Mouse (Mus musculus): ENCODE measurements at regions not wholly inside any gene's neighbourhood (a gene's known extent, or its start where the extent isn't known, plus 50 kb on each side); places are given as distances from the start of the nearest gene placed in this dataset.
A peak's percentile ranks its signal among the peaks of the same experiment; 100 is the strongest.

DNA sequence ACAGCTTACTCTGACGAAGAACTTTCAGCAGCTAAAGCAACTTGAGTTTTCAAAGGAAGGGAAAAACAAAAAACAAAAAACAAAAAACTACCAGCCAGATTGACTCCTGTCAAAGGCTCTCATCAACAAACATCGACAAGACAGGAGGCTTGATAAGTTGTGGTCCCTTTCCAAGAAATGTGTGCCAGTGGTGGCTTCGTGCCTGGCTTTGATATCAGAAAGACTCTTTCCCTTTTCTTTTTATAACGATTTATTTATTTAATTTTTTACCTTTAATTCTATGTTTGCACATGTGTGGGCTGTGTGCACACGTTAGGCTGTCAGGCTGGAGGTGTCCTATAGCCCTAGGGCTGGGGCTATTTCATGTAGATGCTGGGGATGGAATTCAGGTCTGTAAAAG lies 60.4 kb downstream of the Dact1 start:
- DNase-seq, result no peak

DNA sequence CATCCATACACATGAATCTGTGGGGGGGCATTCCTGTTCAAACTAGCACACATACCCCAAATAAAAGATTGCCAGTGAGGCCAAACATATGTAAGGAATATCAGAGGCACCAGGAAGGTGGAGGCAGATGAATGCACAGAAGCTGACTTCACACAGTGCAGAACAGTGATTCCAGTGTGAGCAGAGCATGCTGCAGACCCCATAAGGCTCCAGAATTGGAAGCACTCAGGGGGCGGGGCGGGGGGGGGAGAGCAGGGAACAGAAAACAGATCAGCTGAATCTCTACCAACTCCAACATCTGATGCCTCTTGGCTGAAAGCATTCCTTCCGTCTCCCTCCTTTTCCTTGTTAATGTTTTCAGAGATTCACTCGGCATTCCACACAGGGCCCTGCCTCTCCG lies 62.3 kb downstream of the Dact1 start:
- DNase-seq, result no peak

DNA sequence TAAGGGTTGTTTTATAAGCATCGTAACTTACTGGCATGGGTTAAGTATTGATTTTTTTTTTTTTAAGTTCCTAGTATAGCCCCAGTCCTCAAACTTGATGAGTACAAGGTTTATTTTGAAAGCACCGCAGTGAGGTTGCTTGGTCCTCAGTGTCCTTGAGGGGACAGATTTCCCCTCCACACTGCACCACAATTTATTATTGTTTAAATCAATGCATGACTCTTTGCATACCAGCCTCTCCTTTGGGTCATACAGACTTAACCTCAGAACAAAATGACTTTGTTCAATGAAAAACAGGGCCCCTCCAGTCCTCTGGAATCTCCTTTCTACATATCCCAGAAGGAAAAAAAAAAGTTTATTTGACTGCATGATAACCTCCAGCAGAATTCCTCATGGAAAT lies 63.9 kb downstream of the Dact1 start:
- no peak for DNase-seq

DNA sequence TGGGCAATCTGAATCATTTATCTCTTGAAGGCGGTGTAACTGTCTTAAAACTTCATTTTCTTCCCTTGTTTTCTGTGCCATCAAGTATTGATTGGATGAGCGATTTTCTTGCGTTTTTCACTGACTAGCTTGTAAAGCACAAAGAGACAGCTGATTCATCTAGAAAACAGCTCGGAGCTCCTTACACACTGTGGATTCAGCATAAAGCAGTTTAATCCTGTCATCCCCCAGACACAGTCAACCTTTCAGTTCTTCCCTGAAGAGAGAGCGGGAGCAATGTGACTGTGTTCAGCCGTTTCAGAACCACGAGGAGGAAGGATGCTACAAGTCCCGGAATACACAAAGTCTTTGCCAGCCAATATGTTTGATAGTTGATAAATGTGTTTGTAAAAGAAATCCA lies 66.8 kb downstream of the Dact1 start:
- DNase-seq, result no peak

DNA sequence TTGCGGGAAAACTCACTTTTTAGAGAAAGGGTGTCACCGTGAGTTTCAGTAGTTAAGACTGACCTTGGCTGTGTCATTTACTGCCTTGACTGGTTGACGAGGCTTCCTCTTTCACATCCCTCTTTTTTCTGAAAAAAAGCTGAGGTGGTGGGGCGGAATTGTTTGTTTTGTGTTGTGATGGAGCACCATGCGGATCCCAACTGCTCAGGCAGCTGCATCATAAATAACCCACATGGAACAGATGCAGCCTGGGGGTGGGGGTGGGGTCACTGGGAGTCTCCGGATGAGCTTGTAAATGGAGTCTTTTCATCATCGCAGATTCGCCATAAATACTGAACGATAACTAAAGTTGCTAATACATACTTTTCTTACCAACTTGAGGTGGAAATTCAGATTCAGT lies 67.3 kb downstream of the Dact1 start:
- DNase-seq, result no peak

DNA sequence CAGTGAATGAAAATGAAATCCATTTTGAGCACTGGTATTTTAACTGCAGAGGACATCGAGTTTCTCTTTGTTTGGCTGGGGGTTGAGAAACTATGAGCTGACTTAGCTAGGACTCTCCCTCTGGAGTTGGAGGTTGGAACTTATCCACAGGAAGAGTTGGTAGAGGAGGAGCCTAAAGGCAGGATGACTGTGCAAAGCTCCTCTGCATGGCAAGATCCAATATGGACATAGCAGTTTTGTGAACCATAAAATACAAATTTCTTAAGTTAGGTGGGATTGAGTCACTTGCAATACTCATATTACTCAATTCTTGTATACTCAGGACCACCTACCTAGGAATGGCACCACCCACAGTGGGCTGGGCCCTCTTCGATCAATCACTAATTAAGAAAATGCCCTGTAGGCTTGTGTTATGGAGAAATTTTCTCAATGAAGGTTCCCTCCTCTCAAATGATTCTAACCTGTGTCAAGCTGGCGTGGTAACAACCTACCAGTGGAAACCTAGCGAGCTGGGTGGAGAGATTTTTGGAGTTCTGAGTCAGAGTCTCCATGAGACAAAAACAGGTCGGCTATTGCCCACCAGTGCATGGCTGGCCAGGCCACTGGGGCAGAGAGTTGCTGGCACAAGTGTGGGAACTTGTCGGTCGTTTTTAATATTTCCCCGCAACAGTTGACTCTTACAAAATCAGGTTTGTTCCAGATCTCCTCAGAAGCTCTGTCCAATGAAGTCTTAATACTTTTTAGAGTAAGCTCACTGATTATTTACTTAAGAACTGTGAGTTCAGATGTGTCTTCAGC lies 70.1 kb downstream of the Dact1 start:
- DNase-seq, result no peak

DNA sequence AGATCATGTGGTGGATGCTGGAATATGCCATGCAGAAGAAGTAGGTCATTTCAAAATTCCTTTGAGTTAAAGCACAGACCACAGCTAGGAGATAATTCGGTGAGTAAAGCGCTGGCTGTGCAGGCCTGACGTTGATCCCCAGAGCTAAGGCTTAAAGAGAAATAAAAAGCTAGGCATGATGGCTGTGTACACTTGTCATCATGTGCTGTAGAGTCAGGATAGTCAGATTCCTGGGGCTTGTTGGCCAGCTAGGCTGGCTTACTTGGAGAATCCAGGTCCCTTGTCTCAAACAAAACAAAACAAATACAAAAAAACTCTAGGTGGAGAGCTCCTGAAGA lies 70.7 kb downstream of the Dact1 start:
- DNase-seq, result no peak

DNA sequence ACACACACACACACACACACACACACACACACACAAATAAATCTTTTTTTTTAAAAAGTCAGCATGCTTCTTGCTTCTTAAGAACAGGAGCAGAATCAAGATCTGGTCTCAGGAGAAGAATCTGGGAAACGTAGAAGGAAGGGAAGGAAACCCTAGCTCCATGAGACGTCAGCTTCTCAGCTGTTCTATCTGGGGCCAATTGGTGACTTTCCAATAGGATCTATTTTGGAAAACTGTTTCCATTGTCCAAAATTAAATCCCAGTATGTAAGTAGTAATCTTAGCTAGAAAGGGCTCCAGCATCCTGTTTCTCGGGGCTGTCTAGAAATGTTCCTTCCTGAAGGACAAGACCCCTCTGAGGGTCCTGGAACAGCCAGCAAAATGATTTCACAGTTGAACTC lies 76.6 kb downstream of the Dact1 start:
- no peak for DNase-seq

DNA sequence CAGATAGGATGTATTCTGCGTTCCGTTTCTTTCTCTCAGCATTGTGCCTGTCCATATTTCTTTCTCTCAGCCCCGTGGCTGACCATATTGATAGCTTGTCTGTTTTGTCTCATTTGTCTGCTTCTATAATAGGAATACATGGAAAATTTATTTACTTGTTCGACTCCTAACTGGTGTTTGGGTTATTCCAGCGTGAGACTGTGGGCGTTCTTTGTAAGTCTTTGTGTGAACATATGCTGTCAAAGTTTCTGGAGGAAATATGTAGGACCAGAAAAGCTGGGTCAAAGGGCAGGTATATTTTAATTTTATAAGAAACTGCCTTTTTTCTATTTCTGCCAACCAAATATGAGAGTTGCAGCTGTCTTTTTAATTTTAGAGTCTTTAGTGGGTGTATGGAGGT lies 81.8 kb downstream of the Dact1 start:
- DNase-seq, result no peak

DNA sequence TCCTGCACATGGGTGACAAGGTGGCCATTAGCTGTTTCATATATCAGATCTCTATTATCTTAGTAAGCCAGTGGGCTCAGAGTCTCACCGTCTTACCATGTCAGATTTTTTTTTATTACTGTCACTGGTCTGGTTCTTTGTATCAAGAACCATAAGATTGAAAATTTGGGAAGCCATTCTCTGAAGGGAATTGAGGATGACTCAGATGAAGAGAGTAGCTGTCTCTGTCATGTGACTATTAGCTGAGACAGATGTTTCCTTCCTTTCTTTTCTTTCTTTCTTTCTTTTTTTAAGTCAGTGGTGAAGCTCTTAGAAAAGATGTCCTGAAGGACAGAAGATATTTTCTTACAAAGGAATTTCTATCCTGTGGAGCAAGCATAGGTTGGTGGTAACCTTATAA lies 84.1 kb downstream of the Dact1 start:
- no peak for DNase-seq

DNA sequence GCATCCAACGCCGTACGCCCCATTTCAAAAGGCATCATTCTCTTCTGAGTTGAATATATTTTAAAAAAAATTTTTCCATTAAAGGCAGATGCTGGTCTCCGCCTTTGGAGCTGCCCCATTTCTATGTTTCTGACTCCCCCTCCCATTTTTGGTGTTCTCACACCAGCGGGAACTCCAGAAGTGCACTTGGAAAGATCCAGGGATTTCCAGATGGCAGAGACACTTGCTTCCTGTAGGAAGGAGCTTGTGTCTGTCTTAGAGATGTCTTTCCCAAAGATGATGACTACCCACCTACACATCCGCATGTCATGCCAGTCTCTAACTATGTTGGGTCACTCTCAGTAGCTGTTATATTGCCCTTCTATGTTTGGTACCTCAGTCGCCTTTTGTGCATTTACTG lies 87.8 kb downstream of the Dact1 start:
- no peak for DNase-seq

DNA sequence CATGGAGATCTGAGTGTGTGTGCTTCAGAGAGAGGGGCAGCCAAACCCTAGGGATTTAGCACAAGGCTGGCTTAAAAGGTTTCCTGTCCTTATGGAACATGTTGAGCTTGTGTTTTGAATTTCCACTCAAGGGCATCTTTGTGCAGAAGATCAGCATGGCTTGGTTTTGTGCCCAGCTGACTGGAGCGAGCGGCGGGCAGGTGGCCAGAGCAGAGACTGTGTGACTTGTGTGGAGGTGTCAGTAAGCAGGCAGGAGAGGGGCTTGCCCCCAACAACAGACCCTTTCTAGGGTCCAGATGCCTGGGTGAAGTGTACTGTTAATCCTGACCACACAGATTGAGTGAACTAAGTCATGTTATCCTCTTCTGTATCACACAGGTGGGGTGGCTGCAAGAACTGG lies 89.0 kb downstream of the Dact1 start:
- peak; percentile 91 for DNase-seq

DNA sequence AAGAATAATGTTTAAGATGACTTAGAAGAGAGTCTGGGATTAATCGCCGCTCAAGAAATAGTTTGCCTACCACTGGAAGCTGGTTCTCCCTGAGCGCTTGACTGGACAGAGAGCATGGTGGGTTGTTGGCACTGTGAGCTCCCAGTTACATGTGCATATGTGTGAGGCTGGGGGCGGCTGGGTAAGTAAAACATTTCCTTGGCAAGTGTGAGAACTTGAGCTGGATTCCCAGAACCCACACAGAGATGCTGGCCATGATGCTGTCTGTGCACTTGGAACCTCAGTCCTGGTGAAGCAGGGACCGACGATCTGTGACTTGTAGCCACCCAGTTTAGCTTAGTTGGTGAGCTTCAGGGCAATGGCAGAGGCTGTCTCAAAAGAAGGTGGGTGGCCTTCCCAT lies 90.5 kb downstream of the Dact1 start:
- peak; percentile 25 for DNase-seq

DNA sequence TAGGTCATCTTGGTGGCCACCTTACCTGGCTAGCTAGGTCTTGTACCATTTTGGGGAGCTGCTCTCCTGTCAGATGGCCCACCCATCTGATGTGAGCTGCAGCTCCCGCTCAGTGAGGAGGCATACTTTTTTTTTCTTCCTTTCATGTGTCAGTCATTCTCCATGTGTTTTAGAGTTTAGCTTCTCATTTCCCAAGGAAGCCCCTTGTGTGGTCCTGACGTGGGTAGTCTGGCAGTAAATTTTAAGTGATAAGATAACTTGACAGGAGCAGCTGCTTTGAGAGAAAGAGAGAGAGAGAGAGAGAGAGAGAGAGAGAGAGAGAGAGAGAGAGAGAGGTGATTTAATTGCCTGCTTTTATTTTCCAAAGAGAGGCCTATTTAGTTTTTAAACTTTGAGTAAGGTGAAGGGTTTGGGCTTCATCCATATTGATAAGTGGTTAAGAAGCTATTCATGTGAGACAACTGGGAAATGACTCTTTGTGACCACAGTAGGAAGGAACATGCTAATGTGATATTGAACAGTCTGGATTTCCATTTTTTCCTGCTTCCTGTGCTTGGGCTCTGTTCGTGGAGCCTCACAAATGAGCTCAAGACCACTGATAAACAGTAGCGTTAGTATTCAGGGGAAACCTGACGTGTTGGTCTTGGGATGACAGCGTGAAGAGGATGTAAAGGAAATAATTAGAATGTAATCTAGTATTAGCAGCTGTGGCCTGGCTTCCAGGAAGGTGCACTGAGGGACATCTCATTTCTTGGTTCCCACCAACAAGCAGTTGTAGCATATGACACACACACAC lies 92.1 kb downstream of the Dact1 start:
- DNase-seq, result no peak

DNA sequence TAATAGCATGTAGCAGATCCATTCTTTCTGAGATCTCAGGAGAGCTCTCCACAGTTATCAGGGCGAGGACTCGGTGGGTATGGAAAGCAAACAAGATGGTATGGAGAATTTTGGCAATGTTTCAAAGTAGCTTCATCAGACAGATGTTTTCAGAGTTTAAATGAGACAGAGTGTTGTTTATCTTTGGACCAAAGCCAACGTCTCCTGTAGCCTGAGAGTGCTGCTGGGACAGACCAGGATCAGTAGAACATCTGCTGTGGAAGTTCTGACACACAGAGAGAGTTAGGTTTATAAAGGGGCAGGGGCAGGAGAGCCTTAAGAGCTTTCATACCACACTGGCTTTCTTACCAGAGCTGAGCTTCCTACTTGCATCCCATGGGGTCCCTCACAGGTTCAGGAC lies 97.6 kb downstream of the Dact1 start:
- no peak for DNase-seq

DNA sequence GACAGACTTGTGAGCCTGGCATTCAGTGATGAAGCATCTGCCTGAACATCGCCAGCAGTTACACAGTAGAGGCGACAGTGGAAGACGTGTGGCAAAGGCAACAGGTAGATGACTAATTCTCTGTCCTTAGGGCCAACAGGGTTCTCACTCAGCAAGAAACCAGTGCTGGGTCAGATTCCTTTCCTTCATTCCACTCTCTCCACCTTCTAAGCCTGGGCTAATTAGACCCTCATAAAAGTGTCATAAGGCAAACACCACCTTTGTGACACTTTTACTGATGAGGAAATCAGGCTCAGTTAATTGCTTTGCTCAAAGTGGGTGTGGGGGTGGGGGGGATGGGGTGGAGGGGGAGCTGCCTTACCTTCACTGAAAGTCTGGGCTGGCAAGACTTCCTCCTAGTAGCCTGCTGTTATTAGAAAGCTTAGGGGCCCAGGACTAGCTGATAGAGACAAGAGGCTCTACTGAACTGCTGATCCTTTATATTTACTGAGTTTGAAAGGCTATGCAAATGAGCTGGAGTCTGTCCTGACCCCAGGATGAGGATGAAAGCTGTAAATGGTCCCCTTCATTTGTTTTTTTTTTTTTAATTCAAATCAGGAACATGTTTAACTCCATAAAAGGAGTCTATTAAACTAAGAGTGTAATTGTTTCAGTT lies 98.8 kb downstream of the Dact1 start:
- no peak for DNase-seq

DNA sequence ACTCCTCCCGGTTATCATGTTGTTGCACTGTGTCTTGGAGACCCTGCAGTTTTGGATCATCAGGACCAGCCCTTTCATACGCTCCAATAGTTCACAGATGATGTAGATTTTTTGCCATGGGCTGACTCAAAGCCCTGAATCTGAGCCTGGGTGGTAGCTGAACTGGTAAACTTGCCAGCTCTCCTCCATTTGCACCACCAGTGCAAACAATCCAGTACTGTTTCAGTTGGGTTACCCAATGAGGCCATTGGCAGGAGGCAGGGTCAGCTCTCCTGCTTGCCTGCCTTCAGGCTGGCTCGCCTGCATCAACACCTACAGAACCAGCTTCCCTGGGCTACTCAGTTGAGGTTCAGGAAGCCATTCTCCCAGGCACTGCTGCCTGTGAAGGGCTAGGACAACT lies 102.6 kb downstream of the Dact1 start:
- DNase-seq, result no peak

DNA sequence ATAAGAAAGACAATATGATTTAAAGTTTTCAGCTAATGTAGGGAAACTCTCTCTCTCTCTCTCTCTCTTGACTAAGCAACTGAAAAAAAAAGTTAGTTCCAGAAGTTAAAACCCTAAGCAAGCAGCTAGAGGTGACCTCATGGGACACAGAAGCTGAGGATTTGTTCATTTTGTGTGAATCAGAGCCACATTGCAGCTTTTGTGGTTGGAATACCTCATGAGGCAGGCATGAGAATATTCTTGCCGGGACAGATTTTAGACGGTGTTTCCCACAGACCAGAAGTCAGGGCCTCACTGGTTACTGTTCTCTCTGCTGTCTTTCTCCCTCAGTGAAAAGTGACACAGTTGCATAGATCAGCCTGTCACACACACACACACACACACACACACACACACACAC lies 107.3 kb downstream of the Dact1 start:
- DNase-seq, result no peak

DNA sequence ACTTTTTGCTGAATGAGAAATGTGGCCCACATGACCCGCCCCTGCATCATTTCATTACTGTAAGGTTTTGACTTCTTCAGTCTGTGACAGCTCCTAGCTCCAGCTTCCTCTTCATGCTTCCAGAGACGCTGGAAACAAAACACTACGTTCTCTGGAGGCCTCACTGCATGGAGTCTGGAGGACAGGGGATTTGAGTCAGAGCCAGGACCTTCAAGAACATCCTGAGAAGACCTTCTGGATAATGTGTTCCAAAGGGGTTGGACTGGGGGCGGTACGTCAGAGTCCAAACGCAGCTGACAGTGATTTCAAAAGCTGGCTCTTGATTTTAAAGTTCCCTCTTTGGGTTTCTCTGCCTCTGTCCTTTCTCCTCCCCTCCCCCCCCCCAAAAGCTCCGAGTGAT lies 108.5 kb downstream of the Dact1 start:
- no peak for DNase-seq

DNA sequence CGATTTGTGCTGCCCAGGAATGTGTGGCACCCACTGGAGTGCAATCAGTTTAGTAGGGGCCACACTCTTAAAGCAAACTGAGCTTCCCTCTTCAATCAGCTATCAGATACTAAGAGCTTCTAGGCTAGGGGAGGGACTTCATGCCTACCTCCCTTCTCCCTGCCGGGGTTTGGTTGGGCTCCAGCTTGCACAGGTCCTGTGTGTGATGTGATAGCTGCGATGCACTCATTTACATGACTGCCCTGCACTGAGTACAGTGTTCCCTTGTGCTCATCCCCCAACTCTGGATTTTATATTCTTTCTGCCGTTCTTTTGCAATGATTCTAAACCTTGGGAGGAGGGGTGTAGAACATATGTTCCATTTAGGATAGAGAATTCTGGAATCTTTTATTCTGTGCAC lies 109.5 kb downstream of the Dact1 start:
- DNase-seq, result no peak

DNA sequence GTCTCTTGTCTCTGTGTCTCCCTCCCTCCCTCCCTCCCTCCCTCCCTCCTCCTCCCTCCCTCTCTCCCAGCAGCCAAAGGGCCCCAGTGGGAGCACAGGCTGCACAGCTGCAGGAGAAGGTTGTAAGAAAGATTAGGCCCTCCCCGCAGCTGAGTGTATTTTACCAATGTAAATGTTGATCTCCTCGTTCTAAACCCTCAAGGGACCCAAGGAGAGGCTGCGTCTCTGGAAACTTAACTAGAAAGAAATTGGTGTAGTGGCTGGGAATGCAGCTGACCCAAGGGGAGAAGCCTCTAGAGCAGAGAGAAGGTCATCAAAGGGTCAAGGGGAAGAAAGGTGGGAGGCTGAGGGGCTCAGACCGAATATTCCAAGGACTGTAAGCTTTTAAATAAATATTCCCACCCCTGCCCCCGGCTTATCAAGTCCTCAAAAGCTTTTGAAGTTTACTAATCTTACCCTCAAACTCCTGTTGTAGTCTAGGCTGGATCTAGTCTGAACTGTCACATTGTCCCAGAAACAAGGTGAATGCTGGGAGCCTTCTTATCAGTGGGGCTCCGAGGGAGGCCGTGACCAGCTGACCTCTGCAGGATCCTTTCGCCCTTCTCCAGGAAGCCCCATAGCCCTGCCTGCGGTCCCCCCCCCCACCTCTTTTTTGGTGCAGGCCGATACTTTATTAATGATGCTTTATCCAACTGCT lies 116.5 kb downstream of the Dact1 start:
- DNase-seq, result no peak

DNA sequence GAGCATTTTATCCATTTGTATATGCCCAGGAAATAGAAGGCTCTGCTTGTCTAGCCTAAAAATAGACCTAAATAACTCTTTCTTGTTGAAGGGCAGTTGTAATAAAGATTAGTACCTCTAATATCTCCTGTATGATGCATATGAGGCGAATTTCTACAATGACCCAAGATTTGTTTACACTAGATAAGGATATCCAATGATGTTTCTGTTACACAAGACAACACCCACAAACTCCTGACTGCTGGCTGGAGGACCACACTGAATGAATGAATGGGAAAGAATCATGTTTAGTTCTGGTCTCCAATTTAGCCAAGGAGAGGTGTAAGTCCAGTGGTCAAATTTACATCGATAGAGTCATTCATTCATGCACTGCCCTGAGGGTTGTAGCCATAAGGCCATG lies 118.3 kb downstream of the Dact1 start:
- DNase-seq, result no peak

DNA sequence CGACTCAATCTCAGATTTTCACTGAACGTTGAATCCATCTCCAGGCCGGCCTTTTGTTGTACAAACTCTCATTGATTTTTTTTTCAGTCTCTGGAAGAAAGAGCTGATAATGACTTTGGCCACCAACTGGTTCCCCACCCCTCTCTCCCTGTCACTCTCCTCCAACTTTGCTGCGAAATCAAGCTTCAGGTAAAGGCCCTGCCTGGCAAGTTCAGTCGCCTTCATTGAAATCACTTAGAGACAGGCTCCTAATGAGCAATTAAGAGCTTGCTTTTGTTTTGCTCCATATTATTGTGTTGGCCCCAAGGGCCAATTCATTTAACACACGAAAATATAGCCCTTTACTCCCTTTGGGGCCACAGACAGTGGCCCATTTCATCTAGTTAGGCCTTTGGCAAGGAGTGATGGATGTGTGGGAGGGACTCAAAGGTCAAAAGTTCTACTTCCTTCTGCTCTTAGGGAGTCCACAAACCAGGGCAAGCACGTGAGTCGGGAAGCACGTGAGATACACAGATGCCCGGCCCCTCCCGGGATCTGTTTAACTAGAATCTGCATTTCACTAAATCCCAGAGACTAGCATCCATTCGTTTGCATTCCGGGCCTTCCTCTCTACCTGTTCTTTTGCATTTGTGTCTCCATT lies 120.0 kb downstream of the Dact1 start:
- peak; percentile 31 for DNase-seq
